Comparison of ENCODE assay signal across 10 mouse cellular contexts in genomic region chr2:146834064-146834313, GRCm38 (mm10). TPM values are rescaled to one million over a fixed set of nuclear protein-coding genes. Genes with fewer than 3 reads are reported as not detected.
A peak's percentile ranks its signal among the peaks of the same experiment; 100 is the strongest.
DNase-seq lines count a peak whose midpoint lies in the region; ATAC-seq and TF ChIP-seq lines count a peak whose summit lies in the region.
"Had no signal": no experiment of that assay in that cellular context is flagged by ENCODE, and none has a peak within 500 bp of the region (broad histone marks: within the 10 kb centered on the region; RNA-seq: fewer than 3 reads in every experiment).

No protein-coding gene starts in this region.

- no peak overlapping the region for H3K4me2 ChIP-seq in lung, embryonic 16.5 days (ENCODE audit: low read depth, low read length)
- peak overlapping the region; percentile 21; the same call in 1 of the 2 replicates for H3K4me2 ChIP-seq in limb, embryonic 11.5 days (ENCODE audit: low read depth, severe bottlenecking)
- H3K4me2 ChIP-seq in stomach, postnatal 0 days (replicated peaks; ENCODE audit: low read depth) = no peak overlapping the region

- intact Hi-C loops in gastrocnemius, adult 2 months (cut with DNase I) = no loop called here

- TF ChIP-seq CTCF in gastrocnemius, adult 2 months (IDR thresholded peaks at IDR 0.05) = no peak
- no peak for TF ChIP-seq CTCF in stomach, postnatal 0 days (IDR thresholded peaks at IDR 0.05; ENCODE audit: low read depth)

- 3% methylated on average over 5 of the region's 5 CpGs for WGBS in lung, embryonic 16.5 days
- WGBS in limb, embryonic 11.5 days = 2% methylated on average over 5 of the region's 5 CpGs
- 2% methylated on average over 5 of the region's 5 CpGs for WGBS in stomach, postnatal 0 days

- H3K27me3 ChIP-seq in lung, embryonic 16.5 days (ENCODE audit: control insufficient read depth, insufficient read depth, low read depth, low read length) = peaks cover 79% of the 10 kb centered on the region
- peaks cover 66% of the 10 kb centered on the region for H3K27me3 ChIP-seq in limb, embryonic 11.5 days (ENCODE audit: control insufficient read depth, insufficient read depth, low read length)
- peaks cover 39% of the 10 kb centered on the region for H3K27me3 ChIP-seq in stomach, postnatal 0 days (ENCODE audit: control insufficient read depth, insufficient read depth, low read length)

- no peak for DNase-seq in gastrocnemius, adult 2 months
- no peak for DNase-seq in gastrocnemius, adult 8-10 months (ENCODE audit: low spot score in 2 of 2)
- no peak for DNase-seq in lung, postnatal 4 days
- DNase-seq in limb, embryonic 11.5 days (ENCODE audit: low spot score) = no peak
- DNase-seq in stomach, postnatal 0 days (ENCODE audit: low spot score) = no peak
- no peak for DNase-seq in testis, postnatal 14 days (ENCODE audit: low spot score)
- DNase-seq: cerebellum, postnatal 36 days; right cerebral cortex, postnatal 25 days had no signal

- no peak overlapping the region for H3K9ac ChIP-seq in lung, embryonic 16.5 days (ENCODE audit: low read length)
- H3K9ac ChIP-seq in limb, embryonic 11.5 days (ENCODE audit: low read length) = no peak overlapping the region
- no peak overlapping the region for H3K9ac ChIP-seq in stomach, postnatal 0 days (ENCODE audit: low read length)

- H3K27ac ChIP-seq in gastrocnemius, adult 2 months = no peak overlapping the region
- H3K27ac ChIP-seq in lung, embryonic 16.5 days (ENCODE audit: low read length) = no peak overlapping the region
- no peak overlapping the region for H3K27ac ChIP-seq in limb, embryonic 11.5 days (replicated peaks; ENCODE audit: low read depth, low read length)
- no peak overlapping the region for H3K27ac ChIP-seq in stomach, postnatal 0 days (replicated peaks)

- H3K4me1 ChIP-seq in lung, embryonic 16.5 days (replicated peaks; ENCODE audit: control insufficient read depth, insufficient read depth, low read length) = peaks cover 8% of the 10 kb centered on the region; the same call in 1 of the 2 replicates
- H3K4me1 ChIP-seq in limb, embryonic 11.5 days (ENCODE audit: control insufficient read depth, insufficient read depth, low read length) = 0 out of 2 replicates have a peak, but pooled peaks cover 3% of the 10 kb centered on the region
- no peaks in the 10 kb centered on the region for H3K4me1 ChIP-seq in stomach, postnatal 0 days (replicated peaks; ENCODE audit: control insufficient read depth, insufficient read depth)

- no peak for ATAC-seq in lung, embryonic 16.5 days (ENCODE audit: low read depth)
- ATAC-seq in limb, embryonic 11.5 days (ENCODE audit: insufficient number of reproducible peaks, low FRiP score, low TSS enrichment, low read depth) = no peak
- no peak for ATAC-seq in stomach, postnatal 0 days (ENCODE audit: low FRiP score, low TSS enrichment)
- no peak for ATAC-seq in CD4-positive, CD25-positive, alpha-beta regulatory T cell, adult 4 months

- no peaks in the 10 kb centered on the region for H3K9me3 ChIP-seq in lung, embryonic 16.5 days (ENCODE audit: control insufficient read depth, low read length)
- no peaks in the 10 kb centered on the region for H3K9me3 ChIP-seq in limb, embryonic 11.5 days (ENCODE audit: control insufficient read depth, low read length)
- H3K9me3 ChIP-seq in stomach, postnatal 0 days (ENCODE audit: control insufficient read depth, low read length) = no peaks in the 10 kb centered on the region

- H3K4me3 ChIP-seq in gastrocnemius, adult 2 months = peak overlapping the region; percentile 67
- peak overlapping the region; percentile 0; the same call in 1 of the 2 replicates for H3K4me3 ChIP-seq in lung, embryonic 16.5 days (ENCODE audit: low read length)
- no peak overlapping the region for H3K4me3 ChIP-seq in limb, embryonic 11.5 days (ENCODE audit: low read depth, low read length)
- peak overlapping the region; percentile 8; the same call in 1 of the 2 replicates for H3K4me3 ChIP-seq in stomach, postnatal 0 days (ENCODE audit: low read depth, low read length)

- TF ChIP-seq EP300 in stomach, postnatal 0 days (optimal IDR thresholded peaks at IDR 0.05) = no peak

- no peaks in the 10 kb centered on the region for H3K36me3 ChIP-seq in lung, embryonic 16.5 days (ENCODE audit: control insufficient read depth, insufficient read depth, low read length)
- no peaks in the 10 kb centered on the region for H3K36me3 ChIP-seq in limb, embryonic 11.5 days (ENCODE audit: control insufficient read depth, insufficient read depth, low read length)
- no peaks in the 10 kb centered on the region for H3K36me3 ChIP-seq in stomach, postnatal 0 days (ENCODE audit: control insufficient read depth, insufficient read depth, low read length)

RNA-seq across cellular contexts. Expression of gene Kiz, which starts 21.7 kb away (rescaled TPM):
- total RNA-seq in gastrocnemius, adult 2 months (2021) = 10 to 100 TPM; 56.1 to 57.2 TPM
- 10 to 100 TPM; 46.2 to 61.5 (median 53.7) TPM for total RNA-seq in gastrocnemius, adult 8-10 months (2022)
- polyA plus RNA-seq in lung, embryonic 16.5 days (2015; fragmentation: Nextera tagmentation; extraction: Ambion mirVana) = 38.2 and 39.3 TPM in 2 replicates
- 31.1 and 34.3 TPM in 2 replicates for polyA plus RNA-seq in limb, embryonic 11.5 days (2014; fragmentation: Nextera tagmentation; extraction: Ambion mirVana)
- 11.7 and 13.3 TPM in 2 replicates for polyA plus RNA-seq in stomach, postnatal 0 days (2015; fragmentation: Nextera tagmentation; extraction: Ambion mirVana)
- polyA plus RNA-seq in CD4-positive, CD25-positive, alpha-beta regulatory T cell, adult 4 months (2017; shearing (Covaris generic)) = 10 to 100 TPM; 20.3 to 28.6 TPM
